ENCODE assay signal across 18 mouse cellular contexts in the genomic region with DNA sequence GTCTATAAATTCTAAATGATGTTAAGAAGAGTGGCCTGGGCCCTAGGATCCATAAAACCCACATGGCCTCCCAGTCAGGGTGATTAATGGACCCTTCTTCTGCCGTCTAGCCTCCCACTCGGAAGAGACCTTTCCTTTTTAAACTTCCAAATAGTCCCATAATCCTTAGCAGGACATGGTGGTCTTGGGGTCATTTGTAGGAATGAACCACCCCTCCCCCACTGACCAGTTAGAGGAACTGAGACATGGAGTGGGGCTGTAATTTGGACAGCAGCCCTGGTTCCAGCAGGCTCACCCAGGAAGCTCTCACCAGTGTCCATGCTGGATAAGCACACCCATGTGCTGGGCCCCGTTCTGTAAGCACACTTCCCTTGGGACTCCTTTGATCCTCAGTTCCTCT. TPM values are rescaled to one million over a fixed set of nuclear protein-coding genes. Genes with fewer than 3 reads are reported as not detected.
DNase-seq lines count a peak whose midpoint lies in the region; ATAC-seq and TF ChIP-seq lines count a peak whose summit lies in the region.
"Had no signal": no experiment of that assay in that cellular context is flagged by ENCODE, and none has a peak within 500 bp of the region (broad histone marks: within the 10 kb centered on the region; RNA-seq: fewer than 3 reads in every experiment).

No protein-coding gene starts in this region.

- no peak overlapping the region for H3K4me3 ChIP-seq in kidney, embryonic 16.5 days (ENCODE audit: low read length)
- no peak overlapping the region for H3K4me3 ChIP-seq in kidney, adult 2 months (ENCODE audit: insufficient read depth, low read depth, low read length)
- H3K4me3 ChIP-seq in lung, embryonic 15.5 days: no peak overlapping the region
- H3K4me3 ChIP-seq: embryonic facial prominence, embryonic 10.5 days; forebrain, embryonic 13.5 days; heart, embryonic 12.5 days; hindbrain, embryonic 10.5 days; hindbrain, embryonic 15.5 days had no signal

- ATAC-seq in kidney, embryonic 16.5 days (ENCODE audit: low FRiP score, low TSS enrichment): peak; percentile 57
- ATAC-seq in lung, embryonic 15.5 days (ENCODE audit: borderline replicate concordance, extremely low read depth, low FRiP score, low TSS enrichment): 0 out of 2 replicates have a peak, but pooled peaks have one; percentile 31
- ATAC-seq: forebrain, embryonic 13.5 days; forebrain, postnatal 0 days had no signal

- no peak overlapping the region for H3K9ac ChIP-seq in kidney, embryonic 16.5 days (replicated peaks; ENCODE audit: low read length)
- H3K9ac ChIP-seq in lung, embryonic 15.5 days: no peak overlapping the region
- H3K9ac ChIP-seq: forebrain, embryonic 13.5 days; forebrain, postnatal 0 days; heart, embryonic 12.5 days; hindbrain, embryonic 15.5 days had no signal

- H3K27me3 ChIP-seq in kidney, embryonic 16.5 days (ENCODE audit: insufficient read depth, low read length): no peaks in the 10 kb centered on the region
- no peaks in the 10 kb centered on the region for H3K27me3 ChIP-seq in kidney, adult 2 months (replicated peaks; ENCODE audit: control insufficient read depth, insufficient read depth, low read length)
- H3K27me3 ChIP-seq in lung, embryonic 15.5 days: no peaks in the 10 kb centered on the region
- H3K27me3 ChIP-seq: forebrain, embryonic 13.5 days; hindbrain, embryonic 15.5 days had no signal

- no peaks in the 10 kb centered on the region for H3K9me3 ChIP-seq in kidney, embryonic 16.5 days (ENCODE audit: low read length)
- H3K9me3 ChIP-seq in lung, embryonic 15.5 days: no peaks in the 10 kb centered on the region
- H3K9me3 ChIP-seq: embryonic facial prominence, embryonic 10.5 days; forebrain, embryonic 13.5 days; heart, embryonic 12.5 days; hindbrain, embryonic 10.5 days; hindbrain, embryonic 15.5 days had no signal

- no peak overlapping the region for H3K27ac ChIP-seq in kidney, embryonic 16.5 days (ENCODE audit: low read length)
- H3K27ac ChIP-seq in kidney, adult 2 months (ENCODE audit: insufficient read depth, low read depth, low read length): no peak overlapping the region
- H3K27ac ChIP-seq in lung, embryonic 15.5 days: no peak overlapping the region
- H3K27ac ChIP-seq: embryonic facial prominence, embryonic 10.5 days; forebrain, embryonic 13.5 days; hindbrain, embryonic 10.5 days; hindbrain, embryonic 15.5 days had no signal

- no peak for TF ChIP-seq CTCF in kidney, adult 2 months (conservative IDR thresholded peaks at IDR 0.05; ENCODE audit: insufficient read depth, insufficient read length, low read depth, low read length)

- peaks cover 11% of the 10 kb centered on the region for H3K4me1 ChIP-seq in kidney, embryonic 16.5 days (ENCODE audit: insufficient read depth, low read length)
- H3K4me1 ChIP-seq in kidney, adult 2 months (ENCODE audit: control insufficient read depth, insufficient read depth, low read length): no peaks in the 10 kb centered on the region
- no peaks in the 10 kb centered on the region for H3K4me1 ChIP-seq in lung, embryonic 15.5 days
- H3K4me1 ChIP-seq: embryonic facial prominence, embryonic 10.5 days; forebrain, embryonic 13.5 days; heart, embryonic 12.5 days had no signal

- TF ChIP-seq POLR2A in kidney, adult 2 months (IDR thresholded peaks at IDR 0.05; ENCODE audit: low read depth, low read length): no peak

- DNase-seq in embryo, embryonic 10 days (ENCODE audit: low spot score): peak; percentile 32
- DNase-seq in embryo, embryonic 11 days: no peak
- no peak for DNase-seq in kidney, adult 2 months
- no peak for DNase-seq in lung, postnatal 14 days
- DNase-seq in layer of hippocampus, postnatal 14 days (ENCODE audit: low spot score in 2 of 2): no peak
- DNase-seq: adrenal gland, postnatal 10 days; forebrain, postnatal 0 days; gastrocnemius, postnatal 25 days had no signal

- H3K36me3 ChIP-seq in kidney, embryonic 16.5 days (ENCODE audit: insufficient read depth, low read length): no peaks in the 10 kb centered on the region
- H3K36me3 ChIP-seq in kidney, adult 2 months (ENCODE audit: control insufficient read depth, insufficient read depth, low read length): no peaks in the 10 kb centered on the region
- no peaks in the 10 kb centered on the region for H3K36me3 ChIP-seq in lung, embryonic 15.5 days
- H3K36me3 ChIP-seq: embryonic facial prominence, embryonic 10.5 days; heart, embryonic 12.5 days; hindbrain, embryonic 10.5 days; hindbrain, embryonic 15.5 days had no signal

- H3K4me2 ChIP-seq in kidney, embryonic 16.5 days (replicated peaks; ENCODE audit: low read depth, low read length): no peak overlapping the region
- H3K4me2 ChIP-seq in lung, embryonic 15.5 days: no peak overlapping the region
- H3K4me2 ChIP-seq: forebrain, embryonic 13.5 days; heart, embryonic 12.5 days; hindbrain, embryonic 15.5 days had no signal

- 16% methylated on average over 3 of the region's 3 CpGs for WGBS in kidney, embryonic 16.5 days
- 50% methylated on average over 3 of the region's 3 CpGs for WGBS in kidney, adult 2 months
- 45% methylated on average over 3 of the region's 3 CpGs for WGBS in lung, embryonic 15.5 days

RNA-seq across cellular contexts. Expression of gene Lrfn2, which starts 14.6 kb away (rescaled TPM):
- polyA plus RNA-seq in kidney, embryonic 16.5 days (2015; fragmentation: Nextera tagmentation; extraction: Ambion mirVana): 0.94 and 1.3 TPM in 2 replicates
- 0.22 and 0.30 TPM in 2 replicates for polyA plus RNA-seq in kidney, adult 2 months (2012; rRNA removed)
- polyA plus RNA-seq in lung, embryonic 15.5 days (2015; fragmentation: Nextera tagmentation; extraction: Ambion mirVana): 0.26 and 0.35 TPM in 2 replicates
- total RNA-seq in layer of hippocampus, postnatal 14 days (2021): 10 to 100 TPM; 41.1 to 41.4 TPM
- total RNA-seq: granulocyte monocyte progenitor cell, adult 5-6 weeks; MEL had no signal
- polyA plus RNA-seq: C2C12; heart, embryonic 12.5 days had no signal
